Mouse (Mus musculus) layer of hippocampus, adult 11-12 months (tissue): ENCODE measurements at regions not wholly inside any gene's neighbourhood (a gene's known extent, or its start where the extent isn't known, plus 50 kb on each side); places are given as distances from the start of the nearest gene placed in this dataset.

Experiments
- DNase-seq: peaks from one replicate; pipeline ENCODE4 v3.0.0; 2022; ENCODE audit warnings: low spot score

GRCm38 (mm10) chr5:75880088-75880684, 98.1 kb downstream of the Kdr start:
- no peak for DNase-seq

- no peak for DNase-seq
Measured at GRCm38 (mm10) chr5:75878361-75878760, 99.9 kb downstream of the Kdr start.

- no peak for DNase-seq
Measured at GRCm38 (mm10) chr5:75877609-75877971, 100.7 kb downstream of the Kdr start.

- no peak for DNase-seq
Measured at GRCm38 (mm10) chr5:75876871-75877608, 101.2 kb downstream of the Kdr start.

- DNase-seq: peak; percentile 84
Measured at GRCm38 (mm10) chr5:75871120-75871519, 107.1 kb downstream of the Kdr start.

GRCm38 (mm10) chr5:75870666-75871065, 107.6 kb downstream of the Kdr start:
- DNase-seq: no peak

GRCm38 (mm10) chr5:75869535-75869934, 108.7 kb downstream of the Kdr start:
- DNase-seq: no peak

GRCm38 (mm10) chr5:75865096-75865495, 113.2 kb downstream of the Kdr start:
- no peak for DNase-seq

- no peak for DNase-seq
Measured at GRCm38 (mm10) chr5:75863358-75863757, 114.9 kb downstream of the Kdr start.

GRCm38 (mm10) chr5:75862630-75862991, 115.6 kb downstream of the Kdr start:
- peak; percentile 79 for DNase-seq

- DNase-seq: no peak
Measured at GRCm38 (mm10) chr5:75861916-75862629, 116.2 kb downstream of the Kdr start.

GRCm38 (mm10) chr5:75859316-75859836, 118.9 kb downstream of the Kdr start:
- DNase-seq: no peak

- no peak for DNase-seq
Measured at GRCm38 (mm10) chr5:75850855-75851254, 127.4 kb downstream of the Kdr start.

- DNase-seq: no peak
Measured at GRCm38 (mm10) chr5:75847966-75848365, 130.3 kb downstream of the Kdr start.

GRCm38 (mm10) chr5:75847341-75847740, 130.9 kb downstream of the Kdr start:
- no peak for DNase-seq

- no peak for DNase-seq
Measured at GRCm38 (mm10) chr5:75846016-75846415, 132.2 kb downstream of the Kdr start.

- DNase-seq: no peak
Measured at GRCm38 (mm10) chr5:75843807-75844206, 134.5 kb downstream of the Kdr start.

GRCm38 (mm10) chr5:75840421-75840820, 137.8 kb downstream of the Kdr start:
- DNase-seq: no peak

- peak; percentile 25 for DNase-seq
Measured at GRCm38 (mm10) chr5:75835556-75835961, 142.7 kb downstream of the Kdr start.

GRCm38 (mm10) chr5:75834766-75835555, 143.3 kb downstream of the Kdr start:
- no peak for DNase-seq

- no peak for DNase-seq
Measured at GRCm38 (mm10) chr5:75832341-75832740, 145.9 kb downstream of the Kdr start.
